Mouse (Mus musculus) T-cell, adult 2 months (primary cell): ENCODE results near the gene Ccdc71.

ENCODE experiments used
- DNase-seq: peaks from one replicate; pipeline ENCODE4 v3.0.0; 2022; ENCODE audit warnings: low spot score

Ccdc71 gene

GRCm38 (mm10) chr9:108459939-108460318 is 398 bp upstream of the Ccdc71 start:
- DNase-seq = no peak

GRCm38 (mm10) chr9:108461181-108461631 is 879 bp downstream of the Ccdc71 start, which contains the start of gene Klhdc8b:
Gene Klhdc8b (minus strand): TSS chr9:108461581.
- DNase-seq = no peak

- no peak for DNase-seq
Measured at GRCm38 (mm10) chr9:108461675-108462074, 1.3 kb downstream of the Ccdc71 start.

GRCm38 (mm10) chr9:108462192-108462591 is 1.9 kb downstream of the Ccdc71 start:
- DNase-seq = no peak

GRCm38 (mm10) chr9:108463713-108464112 is 3.4 kb downstream of the Ccdc71 start:
- no peak for DNase-seq

GRCm38 (mm10) chr9:108466219-108466618 is 5.9 kb downstream of the Ccdc71 start:
- no peak for DNase-seq

- DNase-seq = no peak
Measured at GRCm38 (mm10) chr9:108469430-108469829, 9.1 kb downstream of the Ccdc71 start.

GRCm38 (mm10) chr9:108469845-108470244 is 9.5 kb downstream of the Ccdc71 start:
- DNase-seq = no peak

- DNase-seq = no peak
Measured at GRCm38 (mm10) chr9:108474528-108474927, 14.2 kb downstream of the Ccdc71 start.

- no peak for DNase-seq
Measured at GRCm38 (mm10) chr9:108478638-108479156, 18.4 kb downstream of the Ccdc71 start.

GRCm38 (mm10) chr9:108479241-108479640 is 18.9 kb downstream of the Ccdc71 start:
- DNase-seq = no peak

GRCm38 (mm10) chr9:108479721-108480351 is 19.5 kb downstream of the Ccdc71 start, which contains the start of gene Lamb2:
Gene Lamb2 (plus strand): TSS chr9:108479736.
- no peak for DNase-seq

GRCm38 (mm10) chr9:108480813-108481519 is 20.6 kb downstream of the Ccdc71 start:
- DNase-seq = no peak

- DNase-seq = no peak
Measured at GRCm38 (mm10) chr9:108481520-108482210, 21.3 kb downstream of the Ccdc71 start.

GRCm38 (mm10) chr9:108483051-108483790 is 22.9 kb downstream of the Ccdc71 start:
- DNase-seq = no peak

- DNase-seq = no peak
Measured at GRCm38 (mm10) chr9:108484021-108484420, 23.7 kb downstream of the Ccdc71 start.

- no peak for DNase-seq
Measured at GRCm38 (mm10) chr9:108485301-108485875, 25.1 kb downstream of the Ccdc71 start.

- DNase-seq = no peak
Measured at GRCm38 (mm10) chr9:108486973-108487530, 26.7 kb downstream of the Ccdc71 start.

- DNase-seq = no peak
Measured at GRCm38 (mm10) chr9:108488403-108488802, 28.1 kb downstream of the Ccdc71 start.

- DNase-seq = no peak
Measured at GRCm38 (mm10) chr9:108489215-108489614, 28.9 kb downstream of the Ccdc71 start.
